Mouse (Mus musculus) embryonic fibroblast, embryonic 13.5 days (primary cell): ENCODE results near the gene Srrm4.

Experiments
- CTCF ChIP-seq: IDR thresholded peaks from 2 replicates; pipeline ENCODE4 v1.5.1; 2011; ENCODE audit warnings: mild to moderate bottlenecking, control low read depth, low read length, moderate library complexity, borderline replicate concordance; ENCODE audit not compliant: insufficient read depth
- POLR2A ChIP-seq: IDR thresholded peaks from 2 replicates; pipeline ENCODE4 v1.6.1; 2011; ENCODE audit warnings: low read depth, mild to moderate bottlenecking, control low read depth, low read length, moderate library complexity

- TF ChIP-seq CTCF (no peak), POLR2A (no peak)
These were observed 102.0 kb downstream of the Srrm4 start for GRCm38 (mm10) chr5:116489621-116490020.
